15 mouse cellular contexts compared by ENCODE assay signal in genomic region chr5:96620209-96620608, GRCm38 (mm10).
DNase-seq lines count a peak whose midpoint lies in the region; ATAC-seq and TF ChIP-seq lines count a peak whose summit lies in the region.
"Had no signal": no experiment of that assay in that cellular context is flagged by ENCODE, and none has a peak within 500 bp of the region (broad histone marks: within the 10 kb centered on the region; RNA-seq: fewer than 3 reads in every experiment).

No protein-coding gene starts in this region.

- H3K36me3 ChIP-seq in kidney, embryonic 15.5 days: peaks cover 17% of the 10 kb centered on the region
- H3K36me3 ChIP-seq in forebrain, embryonic 11.5 days (ENCODE audit: control insufficient read depth, insufficient read depth, low read length): no peaks in the 10 kb centered on the region
- H3K36me3 ChIP-seq: liver, embryonic 12.5 days had no signal

- no peaks in the 10 kb centered on the region for H3K9me3 ChIP-seq in kidney, embryonic 15.5 days (replicated peaks)
- H3K9me3 ChIP-seq in forebrain, embryonic 11.5 days (ENCODE audit: control insufficient read depth, low read length): no peaks in the 10 kb centered on the region
- H3K9me3 ChIP-seq: liver, embryonic 12.5 days had no signal

- ATAC-seq in kidney, embryonic 15.5 days (replicated peaks; ENCODE audit: low FRiP score): no peak
- peak; percentile 58 for ATAC-seq in Patski
- ATAC-seq in forebrain, embryonic 11.5 days (replicated peaks; ENCODE audit: low FRiP score): no peak
- ATAC-seq: liver, embryonic 12.5 days had no signal

- in situ Hi-C loops in Patski (cut with MboI; ENCODE audit: low pct_unique_long_range_greater_than_20kb): no loop called here

- no peaks in the 10 kb centered on the region for H3K27me3 ChIP-seq in kidney, embryonic 15.5 days
- H3K27me3 ChIP-seq in Patski: no peaks in the 10 kb centered on the region
- no peaks in the 10 kb centered on the region for H3K27me3 ChIP-seq in forebrain, embryonic 11.5 days (ENCODE audit: control insufficient read depth, insufficient read depth, low read length)
- H3K27me3 ChIP-seq: liver, embryonic 12.5 days had no signal

- no peak for TF ChIP-seq CTCF in Patski (IDR thresholded peaks at IDR 0.05)

- H3K4me1 ChIP-seq in kidney, embryonic 15.5 days: peaks cover 12% of the 10 kb centered on the region
- no peaks in the 10 kb centered on the region for H3K4me1 ChIP-seq in forebrain, embryonic 11.5 days (replicated peaks; ENCODE audit: control insufficient read depth, insufficient read depth, low read length)
- H3K4me1 ChIP-seq: liver, embryonic 12.5 days had no signal

- no peak overlapping the region for H3K9ac ChIP-seq in kidney, embryonic 15.5 days
- H3K9ac ChIP-seq in forebrain, embryonic 11.5 days (ENCODE audit: low read length): no peak overlapping the region
- H3K9ac ChIP-seq: liver, embryonic 12.5 days had no signal

- WGBS in kidney, embryonic 15.5 days: 79% methylated on average over 2 of the region's 2 CpGs
- WGBS in forebrain, embryonic 11.5 days: 91% methylated on average over 2 of the region's 2 CpGs

- no peak overlapping the region for H3K4me3 ChIP-seq in kidney, embryonic 15.5 days (replicated peaks)
- no peak overlapping the region for H3K4me3 ChIP-seq in forebrain, embryonic 11.5 days (ENCODE audit: low read depth, low read length)
- H3K4me3 ChIP-seq: layer of hippocampus, adult 2 months; liver, embryonic 12.5 days had no signal

- CTCF ChIA-PET in Patski (lab: Charles Lee): interaction anchor here (1.0 to 2.8 kb wide), 3 partner anchors 14 to 34 kb away, joined by 3 to 11 read pairs (median 3); no protein-coding TSS in a partner anchor

- DNase-seq in kidney, postnatal 10 days: peak; percentile 26
- DNase-seq in 416B (ENCODE audit: low read depth) (peak; percentile 58), Patski (ENCODE audit: low read depth, low spot score) (peak; percentile 80)
- peak; percentile 73 for DNase-seq in fibroblast of lung, adult 2 months (ENCODE audit: low read depth)
- DNase-seq in layer of hippocampus, postnatal 36 days: no peak
- no peak for DNase-seq in spleen, postnatal 10 days (ENCODE audit: low spot score in 2 of 2)
- no peak for DNase-seq in forebrain, embryonic 11.5 days (ENCODE audit: low spot score)
- DNase-seq: cerebellum, postnatal 25 days; gastrocnemius, postnatal 25 days; right cerebral cortex, postnatal 14 days; thymus, postnatal 36 days had no signal

- POLR2A ChIA-PET in Patski (lab: Charles Lee): no interaction called here

- no peak overlapping the region for H3K27ac ChIP-seq in kidney, embryonic 15.5 days
- H3K27ac ChIP-seq in forebrain, embryonic 11.5 days (ENCODE audit: low read depth, low read length): no peak overlapping the region
- H3K27ac ChIP-seq: layer of hippocampus, adult 2 months; liver, embryonic 12.5 days; macrophage had no signal

- H3K4me2 ChIP-seq in kidney, embryonic 15.5 days: no peak overlapping the region
- no peak overlapping the region for H3K4me2 ChIP-seq in forebrain, embryonic 11.5 days (ENCODE audit: low read depth, low read length, severe bottlenecking)
- H3K4me2 ChIP-seq: liver, embryonic 12.5 days had no signal

Comparison
In these comparisons a context has a peak if more than half of its experiments do, and no peak if none do; other contexts are left out.
1. DNase-seq: peak in kidney, postnatal 10 days (single experiment), 416B (single experiment), Patski (single experiment) and fibroblast of lung, adult 2 months (single experiment); none in layer of hippocampus, postnatal 36 days (0 of 2), spleen, postnatal 10 days (0 of 2) and forebrain, embryonic 11.5 days (single experiment).